Mouse (Mus musculus) hindbrain, embryonic 16.5 days (tissue): ENCODE data around the gene Gramd1a. TPM values are rescaled to one million over a fixed set of nuclear protein-coding genes. Genes with fewer than 3 reads are reported as not detected.
A peak's percentile ranks its signal among the peaks of the same experiment; 100 is the strongest.

Source experiments
- ATAC-seq: fragments of 200-750 bp; cut with Nextera tagmentation; 2 replicates; pipeline ENCODE4 v1.8.0; 2017; ENCODE audit warnings: moderate TSS enrichment, moderate library complexity
- H3K27ac ChIP-seq: fragments of 300-500 bp; sonication (generic); 2 replicates; pipeline ENCODE4 v1.5.1; 2014; ENCODE audit warnings: low read depth, mild to moderate bottlenecking, control low read depth, low read length, moderate library complexity
- H3K27me3 ChIP-seq: fragments of 300-500 bp; sonication (generic); replicated peaks from 2 replicates; pipeline ENCODE4 v1.6.1; 2014; ENCODE audit warnings: low read length; ENCODE audit not compliant: control insufficient read depth, insufficient read depth
- H3K36me3 ChIP-seq: fragments of 300-500 bp; sonication (generic); 2 replicates; pipeline ENCODE4 v1.6.1; 2014; ENCODE audit warnings: mild to moderate bottlenecking, low read length, moderate library complexity, mixed read lengths; ENCODE audit not compliant: control insufficient read depth, insufficient read depth
- H3K4me1 ChIP-seq: fragments of 300-500 bp; sonication (generic); 2 replicates; pipeline ENCODE4 v1.6.1; 2014; ENCODE audit warnings: low read depth, low read length; ENCODE audit not compliant: control insufficient read depth, insufficient read depth
- H3K4me2 ChIP-seq: fragments of 300-500 bp; sonication (generic); 2 replicates; pipeline ENCODE4 v1.6.1; 2014; ENCODE audit warnings: mild to moderate bottlenecking, low read length, control low read depth, moderate library complexity
- H3K4me3 ChIP-seq: fragments of 300-500 bp; sonication (generic); 2 replicates; pipeline ENCODE4 v1.5.1; 2014; ENCODE audit warnings: mild to moderate bottlenecking, low read length, control low read depth, moderate library complexity
- H3K9ac ChIP-seq: fragments of 300-500 bp; sonication (generic); 2 replicates; pipeline ENCODE4 v1.6.1; 2014; ENCODE audit warnings: low read depth, mild to moderate bottlenecking, control low read depth, low read length, moderate library complexity
- H3K9me3 ChIP-seq: fragments of 300-500 bp; sonication (generic); 2 replicates; pipeline ENCODE4 v1.6.1; 2014; ENCODE audit warnings: mild to moderate bottlenecking, low read length, moderate library complexity; ENCODE audit not compliant: control insufficient read depth
- WGBS: fragments of 180-500 bp; shearing (Covaris S2); extraction: QIAGEN DNeasy Blood & Tissue Kit; methylation state at CpG from one replicate; pipeline ENCODE4 v1.1.7; 2014; 5-methylcytosine and 5-hydroxymethylcytosine counted together
- polyA plus RNA-seq: library from polyadenylated mRNA; unstranded; fragments of >200 nt; fragmentation: Nextera tagmentation; extraction: Ambion mirVana; gene quantifications from 2 replicates; pipeline ENCODE4 v1.2.1, GENCODE M21; 2015

Gramd1a gene
- 203 and 222 TPM in 2 replicates for polyA plus RNA-seq

- Histone ChIP-seq H3K27ac (no peak within 1 kb of the TSS), H3K27me3 (no peaks in the 10 kb centered on the region), H3K4me2 (no peak within 1 kb of the TSS), H3K9me3 (no peaks in the 10 kb centered on the region), H3K36me3 (no peaks in the 10 kb centered on the region), H3K4me1 (peaks cover 9% of the 10 kb centered on the region), H3K9ac (no peak within 1 kb of the TSS), H3K4me3 (no peak within 1 kb of the TSS)
- ATAC-seq = no peak
- WGBS = 74% methylated on average over 5 of the region's 5 CpGs
Observed at GRCm38 (mm10) chr7:31155296-31156033, at the start of gene Gramd1a. Gene Gramd1a (minus strand): TSS chr7:31155896.

DNA sequence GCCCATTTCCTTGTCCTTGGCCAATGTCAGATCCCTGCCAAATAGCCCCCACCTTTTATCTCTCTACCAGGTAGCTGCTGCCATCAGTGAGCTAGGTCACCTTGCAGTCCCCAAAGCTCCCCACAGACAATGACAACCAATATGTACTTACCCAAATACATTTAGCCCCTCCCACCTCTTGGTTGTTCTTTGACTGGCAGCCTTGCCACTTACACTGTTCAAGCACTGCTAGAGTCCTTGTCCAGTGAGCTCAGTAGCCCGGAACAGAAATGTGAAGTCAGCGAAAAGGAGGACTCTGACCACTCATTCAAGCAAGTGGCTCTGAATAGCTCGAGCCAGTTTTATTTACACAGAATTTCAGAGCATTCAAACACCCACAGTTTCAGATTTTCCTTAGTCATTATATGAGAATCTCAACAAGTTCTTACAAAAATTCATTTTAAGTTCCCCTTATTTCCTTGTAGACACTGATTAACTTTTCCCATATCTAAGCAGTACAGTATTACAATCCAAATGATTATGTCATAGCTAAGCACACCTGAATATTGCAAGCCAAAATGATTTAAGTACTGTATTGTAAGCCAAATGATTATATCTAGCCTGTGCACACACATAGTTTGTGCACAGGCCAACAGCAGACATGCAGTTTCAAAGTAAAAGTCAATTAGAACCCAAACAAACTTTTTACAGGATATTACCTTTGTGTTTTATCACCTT is 40.1 kb upstream of the Gramd1a start:
- H3K4me2 ChIP-seq = no peak overlapping the region
- 77% methylated on average over 3 of the region's 3 CpGs for WGBS

GRCm38 (mm10) chr7:31184711-31185110 is 29.0 kb upstream of the Gramd1a start:
- no peak overlapping the region for H3K4me2 ChIP-seq
- H3K36me3 ChIP-seq = no peaks in the 10 kb centered on the region
- no peaks in the 10 kb centered on the region for H3K27me3 ChIP-seq
- H3K4me3 ChIP-seq = no peak overlapping the region
- no peak overlapping the region for H3K27ac ChIP-seq
- no peak for ATAC-seq
- H3K9ac ChIP-seq = no peak overlapping the region
- no peaks in the 10 kb centered on the region for H3K9me3 ChIP-seq
- 90% methylated on average over 4 of the region's 4 CpGs for WGBS
- H3K4me1 ChIP-seq = no peaks in the 10 kb centered on the region

More for the DNA sequence above, 40.1 kb upstream of the Gramd1a start:
- no peak for ATAC-seq
- H3K4me1 ChIP-seq = no peaks in the 10 kb centered on the region
- 0 out of 2 replicates have a peak, but pooled peaks cover 2% of the 10 kb centered on the region for H3K9me3 ChIP-seq
- no peaks in the 10 kb centered on the region for H3K36me3 ChIP-seq
- no peak overlapping the region for H3K4me3 ChIP-seq
- H3K27me3 ChIP-seq = no peaks in the 10 kb centered on the region
- no peak overlapping the region for H3K9ac ChIP-seq
- no peak overlapping the region for H3K27ac ChIP-seq

DNA sequence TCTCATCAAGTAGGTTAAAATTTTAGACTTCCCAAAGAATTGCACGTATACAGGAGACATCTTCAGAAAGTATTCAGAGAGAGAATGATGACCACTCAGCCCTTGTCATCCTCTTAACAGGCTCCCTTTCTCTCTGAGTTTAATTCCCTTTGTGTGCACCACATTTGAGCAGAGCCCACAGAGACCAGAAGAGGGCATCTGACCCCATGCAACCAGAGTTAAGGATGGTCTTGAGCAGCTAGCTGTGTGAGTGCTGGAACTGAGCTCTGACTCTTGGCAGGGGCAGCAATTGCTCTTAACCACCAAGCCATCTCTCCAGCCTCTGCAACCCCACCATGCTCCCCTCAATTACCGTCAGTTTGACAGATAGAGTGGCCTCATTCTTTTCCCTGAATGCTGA is 27.2 kb upstream of the Gramd1a start:
- no peaks in the 10 kb centered on the region for H3K4me1 ChIP-seq
- H3K27me3 ChIP-seq = no peaks in the 10 kb centered on the region
- no peaks in the 10 kb centered on the region for H3K36me3 ChIP-seq
- ATAC-seq = no peak
- H3K4me3 ChIP-seq = no peak overlapping the region
- H3K9me3 ChIP-seq = no peaks in the 10 kb centered on the region
- no peak overlapping the region for H3K27ac ChIP-seq
- H3K9ac ChIP-seq = no peak overlapping the region
- WGBS = 53% methylated on average over 2 of the region's 2 CpGs
- no peak overlapping the region for H3K4me2 ChIP-seq

- peak; percentile 90 for ATAC-seq
- WGBS = 26% methylated on average over 22 of the region's 22 CpGs
- H3K27me3 ChIP-seq = no peaks in the 10 kb centered on the region
- H3K4me3 ChIP-seq = peak overlapping the region; percentile 31
- H3K9me3 ChIP-seq = no peaks in the 10 kb centered on the region
- H3K4me2 ChIP-seq = peak overlapping the region; percentile 54
- no peaks in the 10 kb centered on the region for H3K36me3 ChIP-seq
- 0 out of 2 replicates have a peak overlapping the region, but pooled peaks have one; percentile 33 for H3K9ac ChIP-seq
- H3K4me1 ChIP-seq = no peaks in the 10 kb centered on the region
- H3K27ac ChIP-seq = 0 out of 2 replicates have a peak overlapping the region, but pooled peaks have one; percentile 36
Observed at GRCm38 (mm10) chr7:31176886-31177763, 21.4 kb upstream of the Gramd1a start.

GRCm38 (mm10) chr7:31175096-31175495 is 19.4 kb upstream of the Gramd1a start:
- no peak overlapping the region for H3K27ac ChIP-seq
- no peaks in the 10 kb centered on the region for H3K4me1 ChIP-seq
- no peaks in the 10 kb centered on the region for H3K27me3 ChIP-seq
- WGBS = 77% methylated on average over 3 of the region's 3 CpGs
- no peaks in the 10 kb centered on the region for H3K36me3 ChIP-seq
- no peak overlapping the region for H3K4me3 ChIP-seq
- H3K9ac ChIP-seq = no peak overlapping the region
- no peak overlapping the region for H3K4me2 ChIP-seq
- H3K9me3 ChIP-seq = no peaks in the 10 kb centered on the region
- ATAC-seq = no peak

- Histone ChIP-seq H3K27me3 (no peaks in the 10 kb centered on the region), H3K27ac (no peak overlapping the region), H3K4me2 (no peak overlapping the region), H3K9ac (no peak overlapping the region), H3K36me3 (no peaks in the 10 kb centered on the region), H3K4me1 (no peaks in the 10 kb centered on the region), H3K4me3 (no peak overlapping the region), H3K9me3 (no peaks in the 10 kb centered on the region)
- whole genome bisulfite sequencing = 76% methylated on average over 8 of the region's 8 CpGs
- no peak for ATAC-seq
Observed at GRCm38 (mm10) chr7:31174466-31174865, 18.8 kb upstream of the Gramd1a start.

DNA sequence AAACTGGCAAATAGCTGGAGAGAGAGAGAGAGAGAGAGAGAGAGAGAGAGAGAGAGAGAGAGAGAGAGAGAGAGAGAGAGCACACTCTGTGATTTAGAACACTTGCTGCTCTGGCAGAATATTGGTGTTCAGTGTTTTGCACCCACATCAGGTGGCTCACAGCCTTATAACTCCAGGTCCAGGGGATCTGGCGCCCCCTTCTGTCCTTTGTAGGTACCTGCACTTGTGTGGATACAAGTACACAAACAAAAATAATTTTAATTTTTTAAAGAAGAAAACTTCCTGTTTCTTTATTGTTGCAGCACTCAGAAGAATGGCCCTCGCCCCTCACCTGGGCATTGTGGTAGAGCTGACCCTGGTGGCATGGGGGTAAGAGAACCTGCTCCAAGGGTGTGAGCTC is 16.5 kb upstream of the Gramd1a start:
- Histone ChIP-seq H3K27me3 (no peaks in the 10 kb centered on the region), H3K9ac (no peak overlapping the region), H3K27ac (no peak overlapping the region), H3K4me1 (no peaks in the 10 kb centered on the region), H3K4me2 (no peak overlapping the region), H3K36me3 (no peaks in the 10 kb centered on the region), H3K4me3 (no peak overlapping the region), H3K9me3 (no peaks in the 10 kb centered on the region)
- WGBS = 14% methylated on average over 2 of the region's 2 CpGs
- ATAC-seq = no peak

DNA sequence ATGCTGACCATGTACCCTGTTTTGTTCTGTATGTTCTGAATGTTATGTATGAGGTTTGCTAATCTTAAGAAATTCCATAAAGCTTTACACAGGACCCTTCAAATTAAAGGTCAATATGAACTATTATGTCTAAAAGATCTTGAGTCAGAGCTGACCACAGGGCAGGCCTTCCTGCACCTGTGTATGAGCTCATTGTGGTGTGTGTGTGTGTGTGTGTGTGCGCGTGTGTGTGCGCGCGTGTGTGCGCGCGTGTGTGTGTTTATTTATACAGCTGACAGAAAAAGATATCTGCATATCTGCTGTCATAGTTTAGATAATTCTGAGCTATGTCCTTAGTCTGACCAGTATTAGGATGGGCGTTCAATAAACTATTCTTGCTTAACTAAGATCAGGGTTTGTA is 14.8 kb upstream of the Gramd1a start:
- Histone ChIP-seq H3K9ac (no peak overlapping the region), H3K36me3 (no peaks in the 10 kb centered on the region), H3K4me1 (no peaks in the 10 kb centered on the region), H3K27me3 (no peaks in the 10 kb centered on the region), H3K4me3 (no peak overlapping the region), H3K27ac (no peak overlapping the region), H3K4me2 (no peak overlapping the region), H3K9me3 (no peaks in the 10 kb centered on the region)
- WGBS = 98% methylated on average over 9 of the region's 9 CpGs
- no peak for ATAC-seq
